Mouse (Mus musculus) spleen, adult 2 months (tissue): ENCODE results near the gene Ppil4.

Experiments used
- CTCF ChIP-seq: fragments of 200-500 bp; IDR thresholded peaks from 2 replicates; pipeline ENCODE4 v1.5.1; 2011; ENCODE audit warnings: mild to moderate bottlenecking, inconsistent platforms; ENCODE audit not compliant: insufficient read depth, insufficient read length, insufficient replicate concordance; ENCODE audit errors: extremely low read depth
- POLR2A ChIP-seq: fragments of 200-500 bp; IDR thresholded peaks from 2 replicates; pipeline ENCODE4 v1.6.1; 2011; ENCODE audit warnings: low read depth, low read length, inconsistent platforms

DNA sequence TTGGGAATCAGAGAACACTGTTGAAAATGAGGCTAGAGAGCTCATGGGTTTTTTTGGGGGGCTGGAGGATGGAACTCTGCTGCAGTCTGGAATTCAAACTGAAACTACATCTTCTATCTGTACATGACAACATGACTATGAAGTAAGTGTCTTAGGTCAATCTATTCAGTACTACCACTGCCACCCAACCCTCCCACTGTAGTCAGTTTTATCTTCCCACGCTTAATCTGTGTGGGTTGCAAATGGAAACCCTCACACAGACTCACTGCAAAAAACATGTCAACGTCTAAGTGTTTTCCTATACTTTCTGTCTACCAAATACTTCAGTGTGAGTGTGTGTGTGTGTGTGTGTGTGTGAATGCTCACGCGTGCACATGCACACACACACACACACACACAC lies 50.5 kb downstream of the Ppil4 start:
- TF ChIP-seq CTCF: no peak
- no peak for TF ChIP-seq POLR2A
